Mouse (Mus musculus): ENCODE results near the gene Eif3l. TPM values are rescaled to one million over a fixed set of nuclear protein-coding genes. Genes with fewer than 3 reads are reported as not detected.

Gene Eif3l
- total RNA-seq, 2 experiments from 2014 or later, result 68.9 to 71.5 TPM

- DNase-seq (ENCODE audit: low spot score), result no peak
- intact Hi-C loops (cut with DNase I), result loop anchor here (2.0 kb wide), 1 partner anchor 105 kb away; no protein-coding TSS in a partner anchor
These were observed 66.6 kb downstream of the Eif3l start for GRCm38 (mm10) chr15:79141566-79141917.

- intact Hi-C loops (cut with DNase I), result no loop called here
These were observed 68.3 kb downstream of the Eif3l start for GRCm38 (mm10) chr15:79143316-79143715.

More at GRCm38 (mm10) chr15:79143316-79143715, 68.3 kb downstream of the Eif3l start:
- DNase-seq (ENCODE audit: low spot score), result no peak

Other genes starting within 250 kb of the Eif3l start
- 10 to 100 TPM; 34.1 to 41.0 TPM for gene Cdc42ep1, start 232.6 kb upstream of the Eif3l start, total RNA-seq (2021)
- under 1 TPM; 0.62 to 0.64 TPM for gene Lgals2, start 219.7 kb upstream of the Eif3l start, total RNA-seq (2021)
- 10 to 100 TPM; 41.6 to 43.8 TPM for gene Gga1, start 198.0 kb upstream of the Eif3l start, total RNA-seq (2021)
- gene Gm49510, start 175.5 kb upstream of the Eif3l start, total RNA-seq (2021), result under 1 TPM in 1 of 2 experiments, not detected in 1; 0.18 TPM
- gene Sh3bp1, start 175.4 kb upstream of the Eif3l start, total RNA-seq (2021), result 1 to 10 TPM; 4.1 to 4.8 TPM
- gene Pdxp, start 161.3 kb upstream of the Eif3l start, total RNA-seq (2021), result 1 to 10 TPM in 1 of 2 experiments, under 1 TPM in 1; 0.75 to 1.4 TPM
- 100 to 1,000 TPM; 188 to 192 TPM for gene Lgals1, start 148.5 kb upstream of the Eif3l start, total RNA-seq (2021)
- 10 to 100 TPM; 15.6 to 16.9 TPM for gene Nol12, start 140.2 kb upstream of the Eif3l start, total RNA-seq (2021)
- gene Triobp, start 127.5 kb upstream of the Eif3l start, total RNA-seq (2021), result 10 to 100 TPM; 36.0 to 39.8 TPM
- gene H1f0, start 46.7 kb upstream of the Eif3l start, total RNA-seq (2021), result 10 to 100 TPM; 95.9 to 98.4 TPM
- not detected for gene Galr3, start 33.3 kb upstream of the Eif3l start, total RNA-seq (2021)
- 1 to 10 TPM; 7.4 to 7.5 TPM for gene Ankrd54, start 12.3 kb upstream of the Eif3l start, total RNA-seq (2021)
- 10 to 100 TPM; 51.9 to 57.7 TPM for gene Micall1, start 33.7 kb downstream of the Eif3l start, total RNA-seq (2021)
- 100 to 1,000 TPM; 132 TPM for gene Polr2f, start 65.8 kb downstream of the Eif3l start, total RNA-seq (2021)
- gene 1700088E04Rik, start 66.1 kb downstream of the Eif3l start, total RNA-seq (2021), result 1 to 10 TPM; 1.6 to 1.7 TPM
- gene Sox10, start 90.1 kb downstream of the Eif3l start, total RNA-seq (2021), result 1 to 10 TPM in 1 of 2 experiments, under 1 TPM in 1; 0.92 to 1.3 TPM
- gene Pick1, start 154.0 kb downstream of the Eif3l start, total RNA-seq (2021), result 10 to 100 TPM; 21.5 to 22.3 TPM
- under 1 TPM; 0.55 to 0.73 TPM for gene Gm49486, start 154.2 kb downstream of the Eif3l start, total RNA-seq (2021)
- gene Slc16a8, start 179.6 kb downstream of the Eif3l start, total RNA-seq (2021), result under 1 TPM; 0.23 to 0.39 TPM
- gene Baiap2l2, start 210.4 kb downstream of the Eif3l start, total RNA-seq (2021), result 1 to 10 TPM in 1 of 2 experiments, under 1 TPM in 1; 0.78 to 2.4 TPM